Mouse (Mus musculus) hindbrain, embryonic 14.5 days (tissue): ENCODE results near the gene Ssr1. TPM values are rescaled to one million over a fixed set of nuclear protein-coding genes. Genes with fewer than 3 reads are reported as not detected.

Experiments
- polyA plus RNA-seq: library from polyadenylated mRNA; unstranded; fragments of >200 nt; fragmentation: Nextera tagmentation; extraction: Ambion mirVana; gene quantifications from 2 replicates; pipeline ENCODE4 v1.2.1, GENCODE M21; 2014

Gene Ssr1
- polyA plus RNA-seq, 1 experiment from 2014 or later: 67.8 TPM

Other genes starting within 250 kb of the Ssr1 start
- 5.1 and 5.8 TPM in 2 replicates for gene Rreb1, start 215.8 kb downstream of the Ssr1 start, polyA plus RNA-seq
- gene Riok1, start 42.8 kb upstream of the Ssr1 start, polyA plus RNA-seq: 40.1 and 44.0 TPM in 2 replicates
- gene Cage1, start 42.9 kb upstream of the Ssr1 start, polyA plus RNA-seq: 2.4 and 3.4 TPM in 2 replicates
- 0.35 and 0.42 TPM in 2 replicates for gene Dsp, start 157.1 kb upstream of the Ssr1 start, polyA plus RNA-seq
- 21.2 and 26.0 TPM in 2 replicates for gene Snrnp48, start 210.7 kb upstream of the Ssr1 start, polyA plus RNA-seq